ENCODE assay signal across 10 mouse cellular contexts in genomic region chr7:113059211-113059966, GRCm38 (mm10).
DNase-seq lines count a peak whose midpoint lies in the region; ATAC-seq and TF ChIP-seq lines count a peak whose summit lies in the region.
"Had no signal": no experiment of that assay in that cellular context is flagged by ENCODE, and none has a peak within 500 bp of the region (broad histone marks: within the 10 kb centered on the region; RNA-seq: fewer than 3 reads in every experiment).

No protein-coding gene starts in this region.

- 0 out of 2 replicates have a peak, but pooled peaks have one; percentile 61 for ATAC-seq in hindbrain, embryonic 15.5 days (ENCODE audit: low FRiP score, low read depth)
- ATAC-seq in hindbrain, embryonic 14.5 days (ENCODE audit: low FRiP score) = no peak
- ATAC-seq in kidney, postnatal 0 days (replicated peaks; ENCODE audit: low FRiP score, low read depth) = no peak
- ATAC-seq in liver, postnatal 0 days = no peak
- ATAC-seq in stomach, postnatal 0 days (ENCODE audit: low FRiP score, low TSS enrichment) = peak; percentile 32; the same call in 1 of the 2 replicates
- ATAC-seq in activated CD4-positive, CD25-positive, alpha-beta regulatory T cell, adult 4 months = no peak

- no peak overlapping the region for H3K4me3 ChIP-seq in hindbrain, embryonic 15.5 days
- H3K4me3 ChIP-seq in hindbrain, embryonic 14.5 days (replicated peaks; ENCODE audit: low read length) = no peak overlapping the region
- no peak overlapping the region for H3K4me3 ChIP-seq in kidney, postnatal 0 days (replicated peaks; ENCODE audit: low read depth, low read length)
- H3K4me3 ChIP-seq in liver, postnatal 0 days (ENCODE audit: low read depth, low read length) = no peak overlapping the region
- no peak overlapping the region for H3K4me3 ChIP-seq in stomach, postnatal 0 days (ENCODE audit: low read depth, low read length)
- H3K4me3 ChIP-seq: neural tube, embryonic 13.5 days had no signal

- H3K36me3 ChIP-seq in hindbrain, embryonic 15.5 days = no peaks in the 10 kb centered on the region
- no peaks in the 10 kb centered on the region for H3K36me3 ChIP-seq in hindbrain, embryonic 14.5 days (replicated peaks; ENCODE audit: control insufficient read depth, insufficient read depth)
- no peaks in the 10 kb centered on the region for H3K36me3 ChIP-seq in kidney, postnatal 0 days (ENCODE audit: insufficient read depth, low read length)
- no peaks in the 10 kb centered on the region for H3K36me3 ChIP-seq in liver, postnatal 0 days (replicated peaks; ENCODE audit: insufficient read depth, low read length)
- no peaks in the 10 kb centered on the region for H3K36me3 ChIP-seq in stomach, postnatal 0 days (ENCODE audit: control insufficient read depth, insufficient read depth, low read length)
- H3K36me3 ChIP-seq: G1E; neural tube, embryonic 13.5 days had no signal

- H3K4me1 ChIP-seq in hindbrain, embryonic 15.5 days (replicated peaks) = peaks cover 5% of the 10 kb centered on the region; the same call in 1 of the 2 replicates
- no peaks in the 10 kb centered on the region for H3K4me1 ChIP-seq in hindbrain, embryonic 14.5 days (replicated peaks; ENCODE audit: control insufficient read depth, insufficient read depth, low read length)
- H3K4me1 ChIP-seq in kidney, postnatal 0 days (replicated peaks; ENCODE audit: insufficient read depth, low read length) = peaks cover 9% of the 10 kb centered on the region; the same call in 1 of the 2 replicates
- peaks cover 5% of the 10 kb centered on the region; the same call in 1 of the 2 replicates for H3K4me1 ChIP-seq in liver, postnatal 0 days (ENCODE audit: insufficient read depth)
- H3K4me1 ChIP-seq in stomach, postnatal 0 days (replicated peaks; ENCODE audit: control insufficient read depth, insufficient read depth) = peaks cover 9% of the 10 kb centered on the region; the same call in 1 of the 2 replicates

- no peak for DNase-seq in hindbrain, embryonic 14.5 days (ENCODE audit: low spot score)
- DNase-seq in cerebellum, postnatal 10 days = peak; percentile 54 to 73
- peak; percentile 66 for DNase-seq in heart, adult 8-10 months (ENCODE audit: low spot score)
- peak; percentile 60 for DNase-seq in kidney, postnatal 0 days (ENCODE audit: low spot score)
- DNase-seq in liver, postnatal 0 days = peak; percentile 26
- peak; percentile 76 for DNase-seq in stomach, postnatal 0 days (ENCODE audit: low spot score)

- WGBS in hindbrain, embryonic 15.5 days = 46% methylated on average over 12 of the region's 12 CpGs
- WGBS in hindbrain, embryonic 14.5 days = 41% methylated on average over 12 of the region's 12 CpGs
- 22% methylated on average over 12 of the region's 12 CpGs for WGBS in kidney, postnatal 0 days
- WGBS in liver, postnatal 0 days (ENCODE audit: insufficient replicate concordance) = 37% methylated on average over 12 of the region's 12 CpGs
- 9% methylated on average over 12 of the region's 12 CpGs for WGBS in stomach, postnatal 0 days

- TF ChIP-seq EP300 in liver, postnatal 0 days (IDR thresholded peaks at IDR 0.05; ENCODE audit: low read depth) = no peak
- TF ChIP-seq EP300 in stomach, postnatal 0 days (optimal IDR thresholded peaks at IDR 0.05) = no peak

- H3K27me3 ChIP-seq in hindbrain, embryonic 15.5 days = no peaks in the 10 kb centered on the region
- no peaks in the 10 kb centered on the region for H3K27me3 ChIP-seq in hindbrain, embryonic 14.5 days (ENCODE audit: control insufficient read depth, insufficient read depth, low read length)
- H3K27me3 ChIP-seq in kidney, postnatal 0 days (ENCODE audit: insufficient read depth, low read length) = no peaks in the 10 kb centered on the region
- H3K27me3 ChIP-seq in liver, postnatal 0 days (ENCODE audit: insufficient read depth, low read length) = no peaks in the 10 kb centered on the region
- H3K27me3 ChIP-seq in stomach, postnatal 0 days (ENCODE audit: control insufficient read depth, insufficient read depth, low read length) = no peaks in the 10 kb centered on the region
- H3K27me3 ChIP-seq: neural tube, embryonic 13.5 days had no signal

- no peak overlapping the region for H3K9ac ChIP-seq in hindbrain, embryonic 15.5 days
- H3K9ac ChIP-seq in hindbrain, embryonic 14.5 days = no peak overlapping the region
- no peak overlapping the region for H3K9ac ChIP-seq in kidney, postnatal 0 days (ENCODE audit: low read depth, low read length)
- H3K9ac ChIP-seq in liver, postnatal 0 days (replicated peaks) = no peak overlapping the region
- H3K9ac ChIP-seq in stomach, postnatal 0 days (ENCODE audit: low read length) = no peak overlapping the region
- H3K9ac ChIP-seq: neural tube, embryonic 13.5 days had no signal

- no peak overlapping the region for H3K4me2 ChIP-seq in hindbrain, embryonic 15.5 days
- H3K4me2 ChIP-seq in hindbrain, embryonic 14.5 days (replicated peaks) = no peak overlapping the region
- peak overlapping the region; percentile 19; the same call in 1 of the 2 replicates for H3K4me2 ChIP-seq in kidney, postnatal 0 days (ENCODE audit: low read length)
- H3K4me2 ChIP-seq in liver, postnatal 0 days (ENCODE audit: low read depth, low read length) = 0 out of 2 replicates have a peak overlapping the region, but pooled peaks have one; percentile 22
- 0 out of 2 replicates have a peak overlapping the region, but pooled peaks have one; percentile 14 for H3K4me2 ChIP-seq in stomach, postnatal 0 days (replicated peaks; ENCODE audit: low read depth)
- H3K4me2 ChIP-seq: neural tube, embryonic 13.5 days had no signal

- no peak overlapping the region; the same call in 1 of the 2 replicates for H3K27ac ChIP-seq in hindbrain, embryonic 15.5 days (replicated peaks)
- no peak overlapping the region for H3K27ac ChIP-seq in hindbrain, embryonic 14.5 days
- peak overlapping the region; percentile 37; the same call in 1 of the 2 replicates for H3K27ac ChIP-seq in kidney, postnatal 0 days
- no peak overlapping the region for H3K27ac ChIP-seq in liver, postnatal 0 days (ENCODE audit: low read depth)
- H3K27ac ChIP-seq in stomach, postnatal 0 days (replicated peaks) = peak overlapping the region; percentile 65
- H3K27ac ChIP-seq: neural tube, embryonic 13.5 days had no signal

- no peaks in the 10 kb centered on the region for H3K9me3 ChIP-seq in hindbrain, embryonic 15.5 days
- no peaks in the 10 kb centered on the region for H3K9me3 ChIP-seq in hindbrain, embryonic 14.5 days (ENCODE audit: control insufficient read depth, low read length)
- H3K9me3 ChIP-seq in kidney, postnatal 0 days (replicated peaks; ENCODE audit: low read length) = no peaks in the 10 kb centered on the region
- no peaks in the 10 kb centered on the region for H3K9me3 ChIP-seq in liver, postnatal 0 days (ENCODE audit: low read length)
- no peaks in the 10 kb centered on the region for H3K9me3 ChIP-seq in stomach, postnatal 0 days (ENCODE audit: control insufficient read depth, low read length)
- H3K9me3 ChIP-seq: neural tube, embryonic 13.5 days had no signal

- TF ChIP-seq CTCF in kidney, postnatal 0 days (IDR thresholded peaks at IDR 0.05; ENCODE audit: low read depth) = no peak
- TF ChIP-seq CTCF in liver, postnatal 0 days (IDR thresholded peaks at IDR 0.05; ENCODE audit: low read depth) = no peak
- TF ChIP-seq CTCF in stomach, postnatal 0 days (IDR thresholded peaks at IDR 0.05; ENCODE audit: low read depth) = no peak

Comparison
In these comparisons a context has a peak if more than half of its experiments do, and no peak if none do; other contexts are left out.
1. ATAC-seq: peak in hindbrain, embryonic 15.5 days (single experiment) and stomach, postnatal 0 days (single experiment); none in hindbrain, embryonic 14.5 days (single experiment), kidney, postnatal 0 days (single experiment), liver, postnatal 0 days (single experiment) and activated CD4-positive, CD25-positive, alpha-beta regulatory T cell, adult 4 months (single experiment).
2. H3K27ac ChIP-seq: peak in kidney, postnatal 0 days (single experiment) and stomach, postnatal 0 days (single experiment); none in hindbrain, embryonic 15.5 days (single experiment), hindbrain, embryonic 14.5 days (single experiment) and liver, postnatal 0 days (single experiment).
3. H3K4me2 ChIP-seq: peak in kidney, postnatal 0 days (single experiment), liver, postnatal 0 days (single experiment) and stomach, postnatal 0 days (single experiment); none in hindbrain, embryonic 15.5 days (single experiment) and hindbrain, embryonic 14.5 days (single experiment).